Mouse (Mus musculus): ENCODE results near the gene Ogdh.

DNA sequence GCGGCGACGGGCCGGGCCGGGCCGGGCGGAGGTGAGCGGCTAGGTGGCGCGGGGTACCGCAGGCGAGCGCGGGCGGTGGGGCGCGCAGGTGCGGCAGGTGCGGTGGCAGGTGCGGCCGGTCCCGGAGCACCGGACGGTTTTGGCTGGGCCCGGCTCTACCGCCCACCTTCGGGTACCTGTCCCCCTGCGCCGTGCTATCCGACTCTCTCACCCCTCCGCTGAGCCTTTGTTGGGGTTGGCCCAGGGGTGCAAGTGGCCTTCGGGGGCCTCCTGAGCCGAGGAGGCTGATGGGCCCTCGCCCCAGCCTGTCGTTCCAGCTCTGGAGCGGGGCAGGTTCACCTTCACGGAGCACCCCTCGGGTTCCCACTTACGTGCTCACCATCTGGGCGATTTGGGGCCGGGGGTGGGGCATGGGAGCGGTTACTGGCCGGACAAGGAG, 98.1 kb downstream of the Ogdh start:
- TF ChIP-seq CTCF (IDR thresholded peaks at IDR 0.05; ENCODE audit: extremely low read depth, insufficient read length, insufficient replicate concordance, low read depth, low read length) (no peak), POLR2A (IDR thresholded peaks at IDR 0.05; ENCODE audit: low read depth, low read length) (no peak)
